Mouse (Mus musculus): ENCODE results near the gene Sash3. TPM values are rescaled to one million over a fixed set of nuclear protein-coding genes. Genes with fewer than 3 reads are reported as not detected.

Sash3 gene
- total and polyA plus RNA-seq, 2 experiments, result 0.83 to 1.4 TPM

DNA sequence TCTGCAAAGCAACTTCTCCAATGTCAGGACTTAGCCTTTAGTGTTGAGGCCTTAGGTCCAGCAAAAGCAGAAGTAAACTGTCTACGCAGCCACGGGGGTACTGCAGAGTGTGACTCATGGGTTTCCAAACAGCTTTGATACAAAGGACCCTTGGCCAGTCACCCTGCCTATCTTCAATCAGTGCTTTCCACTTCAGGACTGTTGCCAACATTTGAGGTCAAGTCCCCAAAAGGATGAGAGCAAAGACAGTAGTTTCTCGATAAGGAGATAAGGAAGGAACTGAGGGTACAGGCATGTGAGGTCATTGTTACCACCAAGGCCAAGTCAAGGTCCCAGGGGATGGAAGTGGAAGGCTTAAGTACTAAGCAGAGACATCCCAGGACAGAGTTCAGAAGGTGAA is 40.0 kb upstream of the Sash3 start:
- peak; percentile 1 for DNase-seq (ENCODE audit: extremely low read depth, low read depth, low spot score)
- Histone ChIP-seq H3K27me3 (ENCODE audit: control insufficient read depth, insufficient read depth, low read length) (no peaks in the 10 kb centered on the region), H3K79me2 (ENCODE audit: control insufficient read depth, insufficient read depth, low read length) (no peaks in the 10 kb centered on the region), H3K27ac (replicated peaks; ENCODE audit: insufficient read depth, low read depth, low read length) (no peak overlapping the region), H3K4me3 (ENCODE audit: insufficient read depth, low read depth, low read length) (no peak overlapping the region), H3K9ac (ENCODE audit: low read depth, low read length) (no peak overlapping the region), H3K36me3 (ENCODE audit: control insufficient read depth, insufficient read depth, low read length) (no peaks in the 10 kb centered on the region), H3K4me1 (ENCODE audit: control insufficient read depth, insufficient read depth, low read length) (no peaks in the 10 kb centered on the region; the same call in 1 of the 2 replicates)
- 48% methylated on average over 3 of the region's 3 CpGs for WGBS
- TF ChIP-seq CTCF (IDR thresholded peaks at IDR 0.05; ENCODE audit: low read depth, low read length) (no peak), POLR2A (IDR thresholded peaks at IDR 0.05; ENCODE audit: extremely low read depth, insufficient read depth, low read length) (no peak)

DNA sequence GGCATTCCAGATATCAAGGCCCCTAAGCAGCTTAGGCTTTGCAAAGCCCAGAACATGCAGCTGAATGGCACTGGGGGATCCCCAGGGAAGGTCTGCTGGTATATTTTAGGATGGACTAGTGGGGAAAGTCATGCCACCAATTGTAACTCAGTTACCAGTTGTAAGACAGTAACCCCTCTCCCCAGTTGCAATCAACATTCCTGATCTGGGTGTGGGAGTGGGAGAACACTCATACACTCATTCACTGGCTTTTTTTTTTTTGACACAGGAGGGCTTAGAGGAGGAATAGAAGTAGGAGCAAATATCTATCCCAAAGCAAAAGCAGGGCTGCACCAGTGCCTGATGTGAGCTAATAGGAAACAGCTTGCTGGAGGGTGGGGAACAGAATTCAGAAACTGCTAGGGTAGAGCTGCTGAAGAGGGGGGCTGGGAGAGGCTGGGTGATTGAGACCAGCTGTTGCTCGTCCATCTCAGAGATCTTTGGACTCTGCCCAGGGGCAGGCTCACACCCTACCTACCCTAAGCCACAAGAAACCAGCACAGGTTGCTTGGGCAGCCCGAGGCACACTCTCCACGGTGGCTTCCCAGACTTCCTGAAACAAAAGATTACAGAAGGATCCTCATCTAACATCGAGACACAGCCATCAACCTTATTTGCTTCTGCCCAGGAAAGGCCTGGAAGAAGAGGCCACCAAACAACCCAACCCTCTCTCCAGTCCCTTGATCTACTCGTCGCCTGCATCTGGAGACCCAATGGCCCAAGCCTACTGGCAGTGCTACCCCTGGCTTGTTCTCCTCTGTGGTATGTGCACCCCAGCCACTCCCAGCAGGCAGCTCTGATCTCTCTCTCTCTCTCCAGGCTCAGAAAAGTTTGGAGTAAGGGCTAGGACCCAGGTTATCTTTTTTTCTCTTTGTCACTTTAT is 37.6 kb upstream of the Sash3 start, which contains the start of gene Xpnpep2:
Gene Xpnpep2, plus strand, starts transcription at position 332 of the 922 bp plus-strand sequence.
- Histone ChIP-seq H3K36me3 (ENCODE audit: control insufficient read depth, insufficient read depth, low read length) (no peaks in the 10 kb centered on the region), H3K4me3 (ENCODE audit: insufficient read depth, low read depth, low read length) (no peak within 1 kb of the TSS), H3K9ac (ENCODE audit: low read depth, low read length) (no peak within 1 kb of the TSS), H3K79me2 (ENCODE audit: control insufficient read depth, insufficient read depth, low read length) (no peaks in the 10 kb centered on the region), H3K27ac (replicated peaks; ENCODE audit: insufficient read depth, low read depth, low read length) (no peak within 1 kb of the TSS), H3K27me3 (ENCODE audit: control insufficient read depth, insufficient read depth, low read length) (no peaks in the 10 kb centered on the region), H3K4me1 (ENCODE audit: control insufficient read depth, insufficient read depth, low read length) (no peaks in the 10 kb centered on the region; the same call in 1 of the 2 replicates)
- DNase-seq (ENCODE audit: extremely low read depth, low read depth, low spot score), result no peak
- 70% methylated on average over 6 of the region's 6 CpGs for WGBS
- TF ChIP-seq POLR2A (IDR thresholded peaks at IDR 0.05; ENCODE audit: extremely low read depth, insufficient read depth, low read length) (no peak), CTCF (IDR thresholded peaks at IDR 0.05; ENCODE audit: low read depth, low read length) (no peak)

DNA sequence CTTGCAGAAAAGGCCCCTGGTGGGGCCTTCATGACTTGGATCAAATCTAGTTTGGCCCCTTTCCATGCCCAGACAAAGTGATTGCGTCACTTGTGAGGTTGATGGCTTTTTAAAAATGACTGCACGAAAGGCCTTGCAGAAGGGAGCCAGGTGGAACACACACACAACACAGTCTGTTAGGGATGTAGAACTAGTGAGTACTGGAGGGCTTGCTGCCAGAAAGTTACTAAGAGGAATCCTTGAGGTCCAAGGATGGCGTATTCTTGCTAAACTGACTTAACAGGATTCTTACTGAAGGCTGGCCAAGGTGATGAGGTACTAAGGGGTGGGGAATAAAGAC is 37.0 kb upstream of the Sash3 start:
- H3K9ac ChIP-seq (ENCODE audit: low read depth, low read length), result no peak overlapping the region
- no peak for TF ChIP-seq POLR2A (IDR thresholded peaks at IDR 0.05; ENCODE audit: extremely low read depth, insufficient read depth, low read length)
- no peak for TF ChIP-seq CTCF (IDR thresholded peaks at IDR 0.05; ENCODE audit: low read depth, low read length)
- no peak for DNase-seq (ENCODE audit: extremely low read depth, low read depth, low spot score)
- WGBS, result 64% methylated on average over 3 of the region's 3 CpGs
- H3K4me1 ChIP-seq (ENCODE audit: control insufficient read depth, insufficient read depth, low read length), result no peaks in the 10 kb centered on the region; the same call in 1 of the 2 replicates
- H3K79me2 ChIP-seq (ENCODE audit: control insufficient read depth, insufficient read depth, low read length), result no peaks in the 10 kb centered on the region
- H3K27me3 ChIP-seq (ENCODE audit: control insufficient read depth, insufficient read depth, low read length), result no peaks in the 10 kb centered on the region
- no peaks in the 10 kb centered on the region for H3K36me3 ChIP-seq (ENCODE audit: control insufficient read depth, insufficient read depth, low read length)
- H3K4me3 ChIP-seq (ENCODE audit: insufficient read depth, low read depth, low read length), result no peak overlapping the region
- H3K27ac ChIP-seq (replicated peaks; ENCODE audit: insufficient read depth, low read depth, low read length), result no peak overlapping the region

DNA sequence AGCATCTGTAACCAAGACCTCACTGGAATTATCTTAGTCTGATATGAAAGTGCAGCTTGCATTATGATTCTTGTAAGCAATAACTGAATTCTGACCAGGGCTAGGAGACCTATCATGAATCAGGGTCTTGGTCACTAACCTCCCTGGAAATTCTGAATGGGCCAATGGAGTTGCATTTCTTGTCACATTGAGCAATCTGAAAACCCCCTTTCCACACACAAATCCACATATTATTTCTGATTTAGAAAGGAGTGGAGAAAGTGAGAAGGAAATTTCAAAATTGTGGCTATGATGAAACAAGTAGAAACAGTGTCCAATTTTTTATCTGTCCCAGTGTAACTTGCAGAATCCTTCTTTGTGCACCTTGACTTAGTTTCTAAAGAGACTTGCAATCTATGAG is 26.9 kb upstream of the Sash3 start:
- Histone ChIP-seq H3K27ac (replicated peaks; ENCODE audit: insufficient read depth, low read depth, low read length) (no peak overlapping the region), H3K4me1 (ENCODE audit: control insufficient read depth, insufficient read depth, low read length) (no peaks in the 10 kb centered on the region), H3K79me2 (ENCODE audit: control insufficient read depth, insufficient read depth, low read length) (no peaks in the 10 kb centered on the region), H3K27me3 (ENCODE audit: control insufficient read depth, insufficient read depth, low read length) (no peaks in the 10 kb centered on the region), H3K9ac (ENCODE audit: low read depth, low read length) (no peak overlapping the region), H3K4me3 (ENCODE audit: insufficient read depth, low read depth, low read length) (no peak overlapping the region), H3K36me3 (ENCODE audit: control insufficient read depth, insufficient read depth, low read length) (no peaks in the 10 kb centered on the region)
- TF ChIP-seq POLR2A (IDR thresholded peaks at IDR 0.05; ENCODE audit: extremely low read depth, insufficient read depth, low read length), result no peak
- no peak for TF ChIP-seq CTCF (IDR thresholded peaks at IDR 0.05; ENCODE audit: low read depth, low read length)
- DNase-seq (ENCODE audit: extremely low read depth, low read depth, low spot score), result no peak

DNA sequence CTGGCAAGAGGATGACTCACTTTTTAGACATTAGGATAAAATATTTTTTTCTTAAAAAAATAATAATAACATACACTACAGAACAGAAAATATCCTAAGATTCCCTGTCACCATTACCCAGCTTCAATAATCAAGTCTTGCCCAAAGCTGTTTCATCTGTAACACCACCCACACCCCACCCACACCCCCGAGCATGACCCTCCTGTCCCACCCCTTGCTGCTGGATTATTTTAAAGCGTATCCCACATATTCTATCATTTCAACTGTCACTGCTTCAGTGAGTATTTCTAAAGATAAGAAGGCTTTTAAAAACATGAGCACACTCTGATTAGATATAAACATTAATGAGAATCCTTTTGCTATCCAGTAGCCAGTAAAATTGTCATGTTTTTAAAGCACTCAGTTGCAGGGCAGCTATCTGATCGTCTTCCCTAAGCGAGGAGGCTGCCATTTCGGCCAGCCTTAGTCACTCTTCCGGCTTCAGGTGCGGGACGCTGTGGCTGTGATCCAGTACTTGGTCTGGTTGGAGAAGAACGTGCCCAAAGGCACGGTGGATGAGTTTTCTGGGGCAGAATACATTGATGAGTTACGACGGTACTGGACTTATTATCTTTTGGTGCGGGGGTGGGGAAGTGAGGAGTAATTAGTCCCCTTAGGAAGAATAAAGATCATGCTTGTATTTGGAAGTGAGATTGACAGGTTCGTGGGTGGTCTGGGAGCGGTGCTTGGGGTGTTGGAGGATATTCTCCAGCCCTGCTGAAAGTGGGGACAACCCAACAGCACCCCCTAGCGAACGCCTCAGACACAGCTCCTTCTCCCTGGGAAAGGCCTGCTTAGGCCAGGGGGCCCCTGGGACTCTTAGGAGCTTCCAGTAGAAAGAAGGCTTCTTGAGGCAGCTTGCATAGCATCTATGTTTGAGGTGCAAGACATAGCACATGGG is 21.8 kb upstream of the Sash3 start:
- Histone ChIP-seq H3K4me1 (ENCODE audit: control insufficient read depth, insufficient read depth, low read length) (no peaks in the 10 kb centered on the region), H3K79me2 (ENCODE audit: control insufficient read depth, insufficient read depth, low read length) (no peaks in the 10 kb centered on the region), H3K27ac (replicated peaks; ENCODE audit: insufficient read depth, low read depth, low read length) (no peak overlapping the region), H3K27me3 (ENCODE audit: control insufficient read depth, insufficient read depth, low read length) (no peaks in the 10 kb centered on the region), H3K9ac (ENCODE audit: low read depth, low read length) (no peak overlapping the region), H3K36me3 (ENCODE audit: control insufficient read depth, insufficient read depth, low read length) (no peaks in the 10 kb centered on the region), H3K4me3 (ENCODE audit: insufficient read depth, low read depth, low read length) (no peak overlapping the region)
- no peak for DNase-seq (ENCODE audit: extremely low read depth, low read depth, low spot score)
- 24% methylated on average over 17 of the region's 17 CpGs for WGBS
- TF ChIP-seq CTCF (IDR thresholded peaks at IDR 0.05; ENCODE audit: low read depth, low read length) (peak; percentile 77), POLR2A (IDR thresholded peaks at IDR 0.05; ENCODE audit: extremely low read depth, insufficient read depth, low read length) (no peak)

Measured in liver, adult 2 months (tissue).